Mouse (Mus musculus): ENCODE results near the gene Atic. TPM values are rescaled to one million over a fixed set of nuclear protein-coding genes. Genes with fewer than 3 reads are reported as not detected.

Atic gene
- 11.9 and 12.4 TPM in 2 replicates for polyA plus RNA-seq (2021; fragmentation: Nextera tagmentation)
- long read RNA-seq, experiment 1, partial matches to known transcripts: 6 of 7 reads
- long read RNA-seq, experiment 1, other reads (novel, unspliced or antisense): 0 of 7 reads
- long read RNA-seq, experiment 2, partial matches to known transcripts: 20 of 21 reads
- long read RNA-seq, experiment 2, other reads (novel, unspliced or antisense): 0 of 21 reads

GRCm38 (mm10) chr1:71556688-71557612, at the start of gene Atic:
TSS of gene Atic (plus strand) at chr1:71557150.

Other genes with a start within 250 kb of the Atic start
- gene Abca12, start 142.2 kb upstream of the Atic start, polyA plus RNA-seq (2021; fragmentation: Nextera tagmentation): 0.03 and 0.04 TPM in 2 replicates
- gene Fn1, start 96.0 kb downstream of the Atic start, polyA plus RNA-seq (2021; fragmentation: Nextera tagmentation): 4.8 and 9.4 TPM in 2 replicates